Mouse (Mus musculus) cerebellum, adult 2 months (tissue): ENCODE data around the gene Hpse2.

Experiments used
- CTCF ChIP-seq: fragments of 200-500 bp; IDR thresholded peaks from 2 replicates; pipeline ENCODE4 v1.5.1; 2011; ENCODE audit warnings: low read depth, mild to moderate bottlenecking, control low read depth, low read length, moderate library complexity, borderline replicate concordance; ENCODE audit not compliant: insufficient read depth
- POLR2A ChIP-seq: fragments of 200-500 bp; IDR thresholded peaks from 2 replicates; pipeline ENCODE4 v1.6.1; 2011; ENCODE audit warnings: low read length, control low read depth, borderline replicate concordance; ENCODE audit not compliant: insufficient read depth

- no peak for TF ChIP-seq CTCF
- TF ChIP-seq POLR2A: no peak
These were observed 599.8 kb downstream of the Hpse2 start for GRCm38 (mm10) chr19:42788311-42788710.
